Mouse (Mus musculus) stomach, embryonic 14.5 days (tissue): Measurements from ENCODE around the gene Tmem63a. TPM values are rescaled to one million over a fixed set of nuclear protein-coding genes. Genes with fewer than 3 reads are reported as not detected.
"Not testable (repeated sequence)": the region's sequence is repeated elsewhere in the genome, so short reads cannot be mapped to it uniquely, and the experiment has no call there.

ENCODE experiments used
- ATAC-seq: fragments of 200-750 bp; cut with Nextera tagmentation; 2 replicates; pipeline ENCODE4 v1.8.0; 2017; ENCODE audit warnings: low read depth, moderate TSS enrichment; ENCODE audit not compliant: insufficient number of reproducible peaks, insufficient read depth, low FRiP score
- H3K27ac ChIP-seq: fragments of 300-500 bp; sonication (generic); 2 replicates; pipeline ENCODE4 v1.5.1; 2014; ENCODE audit warnings: mild to moderate bottlenecking, low read length, moderate library complexity, mixed read lengths
- H3K27me3 ChIP-seq: fragments of 300-500 bp; sonication (generic); 2 replicates; pipeline ENCODE4 v1.6.1; 2014; ENCODE audit warnings: low read length, control low read depth, mixed read lengths; ENCODE audit not compliant: control insufficient read depth, insufficient read depth
- H3K36me3 ChIP-seq: fragments of 300-500 bp; sonication (generic); 2 replicates; pipeline ENCODE4 v1.6.1; 2014; ENCODE audit warnings: mild to moderate bottlenecking, control low read depth, low read length, moderate library complexity, mixed read lengths; ENCODE audit not compliant: control insufficient read depth, insufficient read depth
- H3K4me1 ChIP-seq: fragments of 300-500 bp; sonication (generic); 2 replicates; pipeline ENCODE4 v1.6.1; 2014; ENCODE audit warnings: low read length, control low read depth, mixed read lengths; ENCODE audit not compliant: control insufficient read depth, insufficient read depth
- H3K4me2 ChIP-seq: fragments of 300-500 bp; sonication (generic); replicated peaks from 2 replicates; pipeline ENCODE4 v1.6.1; 2014; ENCODE audit warnings: low read depth, low read length, control low read depth
- H3K4me3 ChIP-seq: fragments of 300-500 bp; sonication (generic); 2 replicates; pipeline ENCODE4 v1.5.1; 2014; ENCODE audit warnings: low read depth, low read length, control low read depth
- H3K9ac ChIP-seq: fragments of 300-500 bp; sonication (generic); replicated peaks from 2 replicates; pipeline ENCODE4 v1.6.1; 2014; ENCODE audit warnings: low read depth, mild to moderate bottlenecking, control low read depth, low read length, moderate library complexity, mixed read lengths
- H3K9me3 ChIP-seq: fragments of 300-500 bp; sonication (generic); 2 replicates; pipeline ENCODE4 v1.6.1; 2016; ENCODE audit warnings: low read depth, low read length, control low read depth; ENCODE audit not compliant: control insufficient read depth
- WGBS: fragments of 180-500 bp; shearing (Covaris S2); extraction: QIAGEN DNeasy Blood & Tissue Kit; methylation state at CpG from one replicate; pipeline ENCODE4 v1.1.7; 2014; 5-methylcytosine and 5-hydroxymethylcytosine counted together
- polyA plus RNA-seq: library from polyadenylated mRNA; unstranded; fragments of >200 nt; fragmentation: Nextera tagmentation; extraction: Ambion mirVana; gene quantifications from 2 replicates; pipeline ENCODE4 v1.2.1, GENCODE M21; 2014

The Tmem63a gene
- polyA plus RNA-seq, 1 experiment from 2014 or later, result 14.8 TPM

DNA sequence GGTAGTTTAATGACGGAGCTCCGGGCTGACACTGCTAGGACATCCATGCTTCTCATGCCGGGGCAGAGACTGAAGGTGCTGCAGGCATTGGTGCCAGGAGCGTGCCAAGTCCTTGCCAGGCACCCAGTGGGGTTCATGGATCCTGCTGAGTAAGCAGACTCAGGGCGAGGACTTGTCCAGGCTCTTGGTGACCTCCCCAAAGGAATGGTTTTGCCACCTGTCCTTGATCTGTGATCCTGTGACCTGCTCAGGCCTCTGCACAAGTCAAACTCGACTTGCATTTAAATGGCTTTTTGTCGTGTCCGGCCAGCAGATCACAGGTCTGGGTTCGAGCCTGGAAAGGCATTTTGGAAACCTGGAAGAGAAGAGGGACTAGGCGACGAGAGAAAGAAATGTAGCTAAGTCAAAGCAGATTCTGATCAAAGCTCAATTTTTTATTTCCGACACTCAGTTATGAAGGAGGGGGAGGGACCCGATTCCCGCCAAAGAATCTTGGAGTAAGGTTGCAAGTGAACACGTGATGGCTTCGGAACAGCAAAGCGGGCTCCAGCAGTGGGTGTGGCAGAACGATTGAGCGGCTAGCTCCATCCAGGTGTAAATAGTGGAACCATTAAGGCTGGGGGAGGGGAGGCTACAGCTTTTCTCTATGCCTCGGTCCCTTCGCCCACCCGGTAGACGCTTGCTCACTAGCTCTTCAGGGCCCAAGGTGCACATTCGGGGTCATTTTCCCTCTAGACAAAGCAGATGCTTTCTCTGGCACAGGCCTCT lies 37.5 kb downstream of the Tmem63a start:
- H3K27ac ChIP-seq, result no peak overlapping the region
- 75% methylated on average over 24 of the region's 24 CpGs for WGBS
- H3K4me1 ChIP-seq, result no peaks in the 10 kb centered on the region
- H3K9ac ChIP-seq, result no peak overlapping the region
- no peak for ATAC-seq
- no peak overlapping the region for H3K4me3 ChIP-seq
- no peak overlapping the region for H3K4me2 ChIP-seq
- no peaks in the 10 kb centered on the region for H3K9me3 ChIP-seq
- H3K36me3 ChIP-seq, result no peaks in the 10 kb centered on the region
- no peaks in the 10 kb centered on the region for H3K27me3 ChIP-seq

DNA sequence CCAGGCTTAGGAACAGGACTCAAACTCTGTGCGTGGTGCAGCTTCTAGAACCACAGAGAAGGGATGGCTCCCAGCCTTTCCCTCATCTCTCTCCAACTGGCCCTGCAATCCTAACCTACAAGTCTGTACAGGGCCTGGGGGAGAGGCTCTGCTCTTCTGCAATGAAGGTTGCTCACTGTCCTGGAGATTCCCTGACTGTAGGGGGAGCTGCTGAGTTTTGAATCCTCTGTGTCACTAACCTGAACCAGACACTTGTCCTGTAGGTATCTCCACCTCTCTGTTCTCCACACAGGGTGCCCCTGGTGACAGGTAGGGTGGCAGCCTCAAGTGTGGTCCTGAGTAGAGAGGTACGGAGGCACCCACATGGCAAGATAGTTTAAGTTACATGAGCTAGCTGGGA lies 38.3 kb downstream of the Tmem63a start:
- H3K4me1 ChIP-seq, result no peaks in the 10 kb centered on the region
- no peak overlapping the region for H3K4me3 ChIP-seq
- no peak overlapping the region for H3K9ac ChIP-seq
- no peaks in the 10 kb centered on the region for H3K9me3 ChIP-seq
- no peak for ATAC-seq
- H3K27me3 ChIP-seq, result no peaks in the 10 kb centered on the region
- no peak overlapping the region for H3K27ac ChIP-seq
- no peak overlapping the region for H3K4me2 ChIP-seq
- H3K36me3 ChIP-seq, result no peaks in the 10 kb centered on the region
- WGBS, result 66% methylated on average over 2 of the region's 2 CpGs

DNA sequence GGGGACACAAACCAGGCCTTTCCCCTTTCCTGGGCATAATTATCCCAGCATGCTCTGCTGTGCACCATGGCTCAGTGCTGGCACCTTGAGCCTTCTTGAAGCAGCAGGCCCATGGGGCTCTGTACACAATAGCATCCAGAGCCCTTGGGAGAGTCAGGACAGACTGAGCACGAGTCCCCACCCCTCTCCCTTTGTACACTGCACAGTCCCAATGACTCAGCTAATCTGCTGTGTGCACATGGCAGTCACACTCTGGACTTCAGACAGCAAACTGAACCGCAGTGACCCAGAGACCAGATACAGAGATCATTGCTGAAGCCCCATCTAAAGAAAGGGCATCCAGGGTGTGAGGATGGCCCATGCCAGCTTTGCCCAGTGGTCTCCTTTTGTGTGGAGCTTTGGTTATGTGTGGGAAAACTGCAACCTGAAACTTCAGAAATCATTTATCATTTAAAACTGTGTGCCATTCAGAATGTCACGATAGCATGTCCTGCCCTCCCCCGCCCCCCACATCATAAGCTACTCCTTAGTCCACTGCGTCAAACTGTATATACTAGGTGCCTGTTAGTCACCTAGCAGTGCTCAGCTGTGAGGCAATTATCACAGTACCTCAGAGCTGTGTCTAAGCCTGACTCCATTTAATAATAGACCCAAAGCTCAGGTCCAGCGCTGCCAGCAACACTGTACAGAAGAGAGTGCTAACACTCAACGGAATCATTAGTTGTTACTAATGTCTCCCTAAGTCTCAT lies 39.3 kb downstream of the Tmem63a start:
- not testable (repeated sequence) for H3K4me1 ChIP-seq, H3K9ac ChIP-seq, H3K36me3 ChIP-seq, H3K4me2 ChIP-seq, H3K27me3 ChIP-seq, H3K27ac ChIP-seq, H3K9me3 ChIP-seq, H3K4me3 ChIP-seq
- 65% methylated on average over 7 of the region's 7 CpGs for whole genome bisulfite sequencing
- ATAC-seq, result peak; percentile 85

DNA sequence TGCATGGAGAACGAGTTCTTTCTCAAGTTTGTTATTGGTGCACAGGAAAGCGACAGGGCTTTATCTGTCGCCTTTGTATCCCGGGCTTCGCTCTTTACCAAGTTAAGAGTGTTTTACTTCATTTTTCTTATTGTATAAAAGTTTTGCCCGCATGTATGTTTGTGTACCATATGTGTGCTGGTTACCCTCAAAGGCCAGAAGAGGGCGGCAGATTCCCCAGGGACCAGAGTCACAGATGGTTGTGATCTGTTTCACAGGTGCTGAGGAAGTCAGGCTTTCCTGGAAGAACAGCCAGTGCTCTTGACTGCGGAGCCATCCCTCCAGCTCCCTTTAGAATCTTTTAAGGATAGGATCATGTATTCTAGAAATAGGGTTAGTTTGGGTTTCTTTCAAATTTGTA lies 44.6 kb downstream of the Tmem63a start:
- no peak overlapping the region for H3K9ac ChIP-seq
- no peaks in the 10 kb centered on the region for H3K4me1 ChIP-seq
- H3K27me3 ChIP-seq, result no peaks in the 10 kb centered on the region
- no peak overlapping the region for H3K4me3 ChIP-seq
- H3K36me3 ChIP-seq, result no peaks in the 10 kb centered on the region
- ATAC-seq, result no peak
- H3K9me3 ChIP-seq, result no peaks in the 10 kb centered on the region
- H3K4me2 ChIP-seq, result no peak overlapping the region
- WGBS, result 86% methylated on average over 8 of the region's 8 CpGs
- no peak overlapping the region for H3K27ac ChIP-seq

DNA sequence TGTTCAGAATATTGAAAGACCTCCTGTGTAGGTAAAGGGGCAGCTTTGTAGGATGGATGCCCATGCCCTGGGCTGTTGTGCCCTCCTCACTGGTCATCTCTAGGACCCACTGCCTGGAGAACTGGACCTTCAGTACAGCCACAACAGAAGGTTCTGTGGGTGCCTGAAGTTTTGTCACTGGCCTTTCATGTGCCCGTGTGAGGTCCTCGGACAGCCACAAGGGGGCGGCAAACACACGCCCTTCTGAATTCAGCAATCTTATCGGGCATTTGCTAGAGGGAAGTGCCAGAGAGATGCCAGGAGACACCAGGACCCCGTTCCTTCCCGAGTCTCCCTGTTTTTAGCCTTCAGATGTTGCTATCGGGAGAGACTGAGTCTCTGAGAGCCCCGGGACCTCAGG lies 45.6 kb downstream of the Tmem63a start:
- Histone ChIP-seq H3K9ac (no peak overlapping the region), H3K9me3 (no peaks in the 10 kb centered on the region), H3K4me1 (no peaks in the 10 kb centered on the region), H3K27me3 (no peaks in the 10 kb centered on the region), H3K4me2 (no peak overlapping the region), H3K4me3 (no peak overlapping the region), H3K27ac (no peak overlapping the region), H3K36me3 (no peaks in the 10 kb centered on the region)
- WGBS, result 4% methylated on average over 9 of the region's 9 CpGs
- no peak for ATAC-seq

DNA sequence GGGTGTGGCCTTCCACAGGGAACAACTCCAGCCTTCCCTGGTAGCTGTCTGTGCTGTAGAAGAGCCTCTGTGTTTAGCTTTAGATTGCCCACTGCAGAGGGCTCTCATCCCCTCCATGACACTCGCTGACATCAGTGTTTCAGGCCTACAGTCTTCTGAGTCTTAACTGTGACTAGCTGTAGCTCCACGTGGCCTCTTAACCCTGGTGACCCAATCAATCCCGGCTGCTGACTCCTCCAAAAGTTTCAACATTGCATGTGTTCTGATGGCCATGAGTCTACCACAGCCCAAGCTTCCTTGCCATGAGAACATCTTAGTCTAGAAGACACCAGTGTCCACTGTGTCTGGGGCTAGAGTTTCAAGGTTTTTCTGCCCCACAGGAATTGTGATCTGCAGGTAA lies 48.5 kb downstream of the Tmem63a start:
- WGBS, result 53% methylated on average over 3 of the region's 3 CpGs
- Histone ChIP-seq H3K27me3 (no peaks in the 10 kb centered on the region), H3K36me3 (no peaks in the 10 kb centered on the region), H3K4me2 (no peak overlapping the region), H3K27ac (no peak overlapping the region), H3K9me3 (no peaks in the 10 kb centered on the region), H3K4me1 (no peaks in the 10 kb centered on the region), H3K9ac (no peak overlapping the region), H3K4me3 (no peak overlapping the region)
- ATAC-seq, result no peak

DNA sequence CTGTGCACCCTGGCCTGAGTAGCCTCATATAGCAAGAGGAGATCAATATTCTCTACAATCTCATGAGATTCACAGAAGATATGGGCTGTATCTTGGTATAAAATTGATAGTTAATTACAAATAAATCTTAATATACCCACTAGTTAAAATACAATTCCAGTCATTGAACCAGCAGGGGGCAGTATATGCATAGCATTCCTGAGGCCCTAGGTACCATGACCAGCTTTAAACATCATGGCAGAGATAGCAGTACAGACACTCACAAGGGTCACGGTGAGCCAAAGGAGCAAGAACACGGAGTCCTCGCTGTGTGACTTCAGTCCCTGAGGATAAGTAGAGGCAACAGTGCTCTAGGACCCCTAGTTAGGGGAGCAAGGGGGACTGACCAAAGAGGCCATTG lies 50.0 kb downstream of the Tmem63a start:
- no peak overlapping the region for H3K4me2 ChIP-seq
- H3K36me3 ChIP-seq, result no peaks in the 10 kb centered on the region
- H3K27me3 ChIP-seq, result no peaks in the 10 kb centered on the region
- 43% methylated on average over 3 of the region's 3 CpGs for WGBS
- no peaks in the 10 kb centered on the region for H3K4me1 ChIP-seq
- H3K9me3 ChIP-seq, result no peaks in the 10 kb centered on the region
- no peak overlapping the region for H3K9ac ChIP-seq
- no peak overlapping the region for H3K4me3 ChIP-seq
- ATAC-seq, result no peak
- no peak overlapping the region for H3K27ac ChIP-seq

DNA sequence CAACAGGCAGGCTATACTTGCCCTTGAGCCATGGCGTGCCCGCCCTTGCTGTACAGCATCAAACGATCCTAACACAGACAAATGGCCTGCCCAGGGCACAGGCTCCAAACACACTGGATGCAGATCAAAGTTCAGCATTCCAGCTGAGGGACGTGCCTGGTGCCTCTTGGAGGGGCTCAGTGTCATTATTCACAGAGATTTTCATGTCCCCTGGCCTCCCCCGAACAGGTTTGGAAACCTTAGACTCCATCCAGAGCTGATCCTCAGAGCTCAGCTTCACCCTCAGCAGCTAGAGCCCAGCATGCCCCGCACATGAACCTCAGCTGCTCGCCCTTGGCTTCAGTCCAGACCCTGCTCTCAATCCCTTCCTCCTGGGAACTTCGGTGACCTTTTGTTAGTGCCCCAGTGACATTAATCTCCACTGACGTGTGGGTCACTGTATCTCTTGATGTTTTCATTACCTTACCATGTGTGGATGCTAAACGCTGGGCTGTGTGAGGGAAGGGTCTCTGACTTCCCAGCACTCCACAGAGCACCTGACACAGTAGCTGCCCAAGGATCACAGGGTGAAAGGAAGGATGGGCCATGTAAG lies 58.5 kb downstream of the Tmem63a start:
- peaks cover 6% of the 10 kb centered on the region; the same call in 1 of the 2 replicates for H3K4me1 ChIP-seq
- no peak for ATAC-seq
- H3K27ac ChIP-seq, result no peak overlapping the region
- H3K9me3 ChIP-seq, result no peaks in the 10 kb centered on the region
- no peaks in the 10 kb centered on the region for H3K27me3 ChIP-seq
- H3K9ac ChIP-seq, result no peak overlapping the region
- no peaks in the 10 kb centered on the region for H3K36me3 ChIP-seq
- 13% methylated on average over 10 of the region's 10 CpGs for WGBS
- H3K4me3 ChIP-seq, result no peak overlapping the region
- no peak overlapping the region for H3K4me2 ChIP-seq
